Mouse (Mus musculus): Measurements from ENCODE around the gene Sec14l1. TPM values are rescaled to one million over a fixed set of nuclear protein-coding genes. Genes with fewer than 3 reads are reported as not detected.

Gene Sec14l1
- polyA plus RNA-seq, 1 experiment = 49.2 TPM

DNA sequence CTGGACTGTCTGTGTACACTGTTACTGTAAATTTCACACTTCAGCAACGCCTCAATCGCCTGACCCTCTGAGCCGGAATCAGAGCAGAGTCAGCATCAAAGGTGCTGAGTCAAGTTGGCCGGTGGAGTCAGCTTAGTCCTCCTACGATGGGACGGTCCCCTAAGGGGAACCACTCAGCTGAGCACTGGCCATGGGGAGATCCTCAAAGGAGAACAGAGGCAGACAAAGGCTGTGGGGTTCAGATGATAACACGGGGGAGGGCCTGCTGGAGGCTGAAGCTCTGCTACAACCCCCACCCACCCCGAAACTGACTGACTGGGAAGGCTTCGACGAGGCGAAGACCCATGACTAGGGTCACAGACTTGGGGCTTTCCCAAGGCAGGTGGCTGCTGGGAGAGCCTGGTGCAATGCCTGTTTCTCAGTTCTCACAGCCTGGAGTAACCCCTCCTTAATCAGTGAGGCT is 79.5 kb downstream of the Sec14l1 start:
- 37% methylated on average over 11 of the region's 11 CpGs for WGBS
- Histone ChIP-seq H3K27me3 (ENCODE audit: control insufficient read depth, insufficient read depth, low read length) (no peaks in the 10 kb centered on the region), H3K36me3 (ENCODE audit: control insufficient read depth, insufficient read depth, low read length) (no peaks in the 10 kb centered on the region), H3K27ac (ENCODE audit: insufficient read depth, low read depth, low read length) (no peak overlapping the region), H3K4me3 (ENCODE audit: low read depth, low read length) (no peak overlapping the region), H3K4me1 (ENCODE audit: control insufficient read depth, insufficient read depth, insufficient read length, low read length) (peaks cover 9% of the 10 kb centered on the region)
- TF ChIP-seq CTCF (IDR thresholded peaks at IDR 0.05; ENCODE audit: extremely low read depth, insufficient read length, insufficient replicate concordance, low read depth, low read length) (no peak), POLR2A (IDR thresholded peaks at IDR 0.05; ENCODE audit: low read depth, low read length) (no peak)

DNA sequence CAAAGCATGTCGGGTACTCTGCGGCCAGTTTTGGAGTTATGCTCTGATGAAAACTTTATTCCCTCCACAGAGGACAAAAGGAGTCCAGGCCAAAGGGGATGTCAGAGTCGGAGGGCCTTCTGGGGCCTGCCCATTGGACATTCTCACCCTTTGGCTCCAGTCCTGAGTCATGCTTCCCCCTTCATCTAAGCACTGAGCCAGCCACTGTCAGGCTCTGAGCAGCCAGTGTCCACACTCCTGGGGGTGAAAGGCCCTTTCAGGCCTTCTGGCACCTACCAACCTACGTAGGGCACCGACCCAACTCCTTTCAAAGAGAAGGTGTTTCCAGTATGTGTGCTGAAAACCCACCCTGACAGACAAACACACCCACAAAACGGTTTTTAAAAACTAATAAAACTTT is 80.6 kb downstream of the Sec14l1 start:
- WGBS = 88% methylated on average over 6 of the region's 6 CpGs
- TF ChIP-seq POLR2A (IDR thresholded peaks at IDR 0.05; ENCODE audit: low read depth, low read length) = no peak
- TF ChIP-seq CTCF (IDR thresholded peaks at IDR 0.05; ENCODE audit: extremely low read depth, insufficient read length, insufficient replicate concordance, low read depth, low read length) = no peak
- H3K36me3 ChIP-seq (ENCODE audit: control insufficient read depth, insufficient read depth, low read length) = no peaks in the 10 kb centered on the region
- H3K4me3 ChIP-seq (ENCODE audit: low read depth, low read length) = no peak overlapping the region
- no peaks in the 10 kb centered on the region for H3K27me3 ChIP-seq (ENCODE audit: control insufficient read depth, insufficient read depth, low read length)
- peaks cover 12% of the 10 kb centered on the region for H3K4me1 ChIP-seq (ENCODE audit: control insufficient read depth, insufficient read depth, insufficient read length, low read length)
- no peak overlapping the region for H3K27ac ChIP-seq (ENCODE audit: insufficient read depth, low read depth, low read length)

DNA sequence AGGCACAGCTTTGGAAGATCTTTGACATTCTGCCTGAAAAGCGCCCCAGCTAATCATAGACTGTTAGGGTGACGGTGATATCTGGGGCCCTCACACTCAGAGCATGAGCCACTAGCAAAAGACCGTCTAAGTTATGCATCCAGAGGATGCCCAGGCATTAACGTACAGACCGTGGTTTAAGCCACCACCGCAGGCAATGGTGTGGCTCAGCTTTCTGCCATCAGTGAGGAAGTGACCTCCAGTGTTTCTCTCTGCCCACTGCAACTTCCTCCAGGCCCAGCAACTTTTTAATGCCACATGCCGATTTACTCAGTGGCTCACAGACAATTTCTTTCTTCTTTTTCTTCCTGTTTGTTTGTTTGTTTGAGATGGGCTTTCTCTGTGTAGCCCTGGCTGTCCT is 81.7 kb downstream of the Sec14l1 start:
- 84% methylated on average over 7 of the region's 7 CpGs for WGBS
- Histone ChIP-seq H3K27ac (ENCODE audit: insufficient read depth, low read depth, low read length) (no peak overlapping the region), H3K27me3 (ENCODE audit: control insufficient read depth, insufficient read depth, low read length) (no peaks in the 10 kb centered on the region), H3K36me3 (ENCODE audit: control insufficient read depth, insufficient read depth, low read length) (no peaks in the 10 kb centered on the region), H3K4me1 (ENCODE audit: control insufficient read depth, insufficient read depth, insufficient read length, low read length) (peaks cover 18% of the 10 kb centered on the region), H3K4me3 (ENCODE audit: low read depth, low read length) (no peak overlapping the region)
- TF ChIP-seq CTCF (IDR thresholded peaks at IDR 0.05; ENCODE audit: extremely low read depth, insufficient read length, insufficient replicate concordance, low read depth, low read length) = no peak
- TF ChIP-seq POLR2A (IDR thresholded peaks at IDR 0.05; ENCODE audit: low read depth, low read length) = no peak

DNA sequence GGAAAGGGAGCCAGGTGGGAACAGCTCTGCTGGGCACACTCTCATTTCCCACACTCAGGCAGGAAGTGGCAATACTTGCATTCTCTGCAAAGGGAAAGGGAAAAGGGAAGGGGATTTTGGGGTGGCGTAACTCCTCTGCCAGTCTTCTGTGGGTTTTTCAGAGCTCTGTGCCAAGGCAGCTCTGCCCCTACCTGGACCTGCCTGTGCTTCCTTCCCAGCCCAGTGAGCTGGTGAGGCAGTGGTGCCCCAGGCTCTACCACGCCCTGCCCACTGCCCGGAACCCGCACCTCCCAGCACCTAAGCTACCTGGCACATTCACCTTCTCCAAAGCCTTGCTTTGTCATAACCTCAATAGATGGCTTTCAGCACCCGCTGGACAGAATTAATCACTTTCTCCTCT is 83.2 kb downstream of the Sec14l1 start:
- WGBS = 34% methylated on average over 5 of the region's 5 CpGs
- TF ChIP-seq CTCF (IDR thresholded peaks at IDR 0.05; ENCODE audit: extremely low read depth, insufficient read length, insufficient replicate concordance, low read depth, low read length) (no peak), POLR2A (IDR thresholded peaks at IDR 0.05; ENCODE audit: low read depth, low read length) (no peak)
- Histone ChIP-seq H3K27me3 (ENCODE audit: control insufficient read depth, insufficient read depth, low read length) (no peaks in the 10 kb centered on the region), H3K36me3 (ENCODE audit: control insufficient read depth, insufficient read depth, low read length) (no peaks in the 10 kb centered on the region), H3K27ac (ENCODE audit: insufficient read depth, low read depth, low read length) (peak overlapping the region; percentile 17; the same call in 1 of the 2 replicates), H3K4me1 (ENCODE audit: control insufficient read depth, insufficient read depth, insufficient read length, low read length) (peaks cover 19% of the 10 kb centered on the region), H3K4me3 (ENCODE audit: low read depth, low read length) (no peak overlapping the region)

DNA sequence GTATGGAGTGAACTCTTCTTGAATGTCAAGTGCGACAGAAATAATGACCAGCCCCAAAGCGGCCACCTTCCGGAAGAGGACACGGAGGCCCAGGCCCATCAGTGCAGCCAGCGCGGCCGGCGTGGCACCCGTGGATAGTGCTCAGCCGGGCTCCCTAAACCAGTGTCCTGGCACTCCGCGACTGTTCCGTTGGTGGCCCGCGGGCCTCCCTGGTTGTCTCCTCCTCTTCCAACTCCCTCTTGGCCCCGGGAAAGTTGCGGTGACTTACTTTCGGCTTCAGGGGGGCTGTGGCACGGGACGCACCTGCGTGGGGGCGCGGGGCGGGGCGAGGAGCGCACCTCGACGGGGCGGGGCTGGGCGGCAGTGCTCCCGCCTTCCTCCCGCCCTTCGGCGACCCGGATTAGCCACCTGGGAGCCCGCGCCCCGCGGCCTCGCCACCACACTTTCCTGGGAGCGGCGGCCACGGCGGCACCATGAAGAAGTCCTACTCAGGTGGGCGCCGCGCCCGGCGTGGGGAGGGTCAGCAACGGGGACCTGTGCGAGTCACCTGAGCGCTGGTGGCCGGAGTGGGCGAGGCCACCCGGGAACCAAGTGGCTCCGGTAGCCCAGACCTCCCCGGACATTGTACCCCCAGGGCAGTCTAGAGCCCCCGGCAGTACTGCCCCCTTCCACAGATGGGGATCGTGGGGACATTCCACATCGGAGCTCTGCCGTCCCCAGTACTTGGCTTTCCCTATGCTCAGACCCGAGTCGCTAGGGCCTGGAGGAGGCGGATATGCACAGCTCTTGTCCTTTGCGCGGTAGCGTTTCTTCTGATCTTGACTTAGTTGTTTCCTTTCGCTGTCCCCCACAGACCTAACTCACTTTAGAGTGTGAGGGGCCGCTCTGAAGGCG is 84.6 kb downstream of the Sec14l1 start, which contains the start of gene Sept9:
TSS of gene Sept9 (plus strand) at position 380 of the 894 bp plus-strand sequence.
- H3K27ac ChIP-seq (ENCODE audit: insufficient read depth, low read depth, low read length) = peak within 1 kb of the TSS; percentile 66
- H3K36me3 ChIP-seq (ENCODE audit: control insufficient read depth, insufficient read depth, low read length) = no peaks in the 10 kb centered on the region
- WGBS = 3% methylated on average over 70 of the region's 70 CpGs

GRCm38 (mm10) chr11:117201846-117202245 is 86.9 kb downstream of the Sec14l1 start:
- Histone ChIP-seq H3K27me3 (ENCODE audit: control insufficient read depth, insufficient read depth, low read length) (no peaks in the 10 kb centered on the region), H3K36me3 (ENCODE audit: control insufficient read depth, insufficient read depth, low read length) (no peaks in the 10 kb centered on the region), H3K4me3 (ENCODE audit: low read depth, low read length) (no peak overlapping the region), H3K27ac (ENCODE audit: insufficient read depth, low read depth, low read length) (no peak overlapping the region), H3K4me1 (ENCODE audit: control insufficient read depth, insufficient read depth, insufficient read length, low read length) (peaks cover 42% of the 10 kb centered on the region)
- TF ChIP-seq POLR2A (IDR thresholded peaks at IDR 0.05; ENCODE audit: low read depth, low read length) (no peak), CTCF (IDR thresholded peaks at IDR 0.05; ENCODE audit: extremely low read depth, insufficient read length, insufficient replicate concordance, low read depth, low read length) (no peak)
- WGBS = 92% methylated on average over 12 of the region's 12 CpGs

More for the DNA sequence above, 84.6 kb downstream of the Sec14l1 start, which contains the start of gene Sept9:
- H3K4me3 ChIP-seq (ENCODE audit: low read depth, low read length) = peak within 1 kb of the TSS; percentile 88
- TF ChIP-seq POLR2A (IDR thresholded peaks at IDR 0.05; ENCODE audit: low read depth, low read length) (peak; percentile 67; the same call in 1 of the 2 replicates), CTCF (IDR thresholded peaks at IDR 0.05; ENCODE audit: extremely low read depth, insufficient read length, insufficient replicate concordance, low read depth, low read length) (no peak)
- H3K27me3 ChIP-seq (ENCODE audit: control insufficient read depth, insufficient read depth, low read length) = no peaks in the 10 kb centered on the region
- peaks cover 31% of the 10 kb centered on the region for H3K4me1 ChIP-seq (ENCODE audit: control insufficient read depth, insufficient read depth, insufficient read length, low read length)

GRCm38 (mm10) chr11:117204606-117205005 is 89.6 kb downstream of the Sec14l1 start:
- peak overlapping the region; percentile 99 for H3K27ac ChIP-seq (ENCODE audit: insufficient read depth, low read depth, low read length)
- TF ChIP-seq POLR2A (IDR thresholded peaks at IDR 0.05; ENCODE audit: low read depth, low read length) = peak; percentile 11; the same call in 1 of the 2 replicates
- no peak for TF ChIP-seq CTCF (IDR thresholded peaks at IDR 0.05; ENCODE audit: extremely low read depth, insufficient read length, insufficient replicate concordance, low read depth, low read length)
- peaks cover 48% of the 10 kb centered on the region for H3K4me1 ChIP-seq (ENCODE audit: control insufficient read depth, insufficient read depth, insufficient read length, low read length)
- H3K4me3 ChIP-seq (ENCODE audit: low read depth, low read length) = peak overlapping the region; percentile 51
- 36% methylated on average over 8 of the region's 8 CpGs for WGBS
- peaks cover 3% of the 10 kb centered on the region; the same call in 1 of the 2 replicates for H3K36me3 ChIP-seq (ENCODE audit: control insufficient read depth, insufficient read depth, low read length)
- no peaks in the 10 kb centered on the region for H3K27me3 ChIP-seq (ENCODE audit: control insufficient read depth, insufficient read depth, low read length)
